Mouse (Mus musculus) gastrocnemius, postnatal 25 days (tissue): Measurements from ENCODE around the gene Rab11fip3. TPM values are rescaled to one million over a fixed set of nuclear protein-coding genes. Genes with fewer than 3 reads are reported as not detected.

ENCODE experiments used
- total RNA-seq, 2 experiments: library from RNA; stranded (reverse); gene quantifications; 1 replicate in 1 of 2; 2 replicates in 1 of 2; pipeline ENCODE4 v1.2.3; 2021

The Rab11fip3 gene
- total RNA-seq, 2 experiments from 2014 or later = 54.9 to 71.5 TPM

Other genes with a start within 250 kb of the Rab11fip3 start
- gene Wdr24, start 245.9 kb downstream of the Rab11fip3 start, total RNA-seq = 10 to 100 TPM in 1 of 2 experiments, 1 to 10 TPM in 1; 9.3 to 10.5 TPM
- 10 to 100 TPM; 14.3 to 18.9 TPM for gene Jmjd8, start 240.7 kb downstream of the Rab11fip3 start, total RNA-seq
- 10 to 100 TPM; 76.9 to 84.4 TPM for gene Stub1, start 236.2 kb downstream of the Rab11fip3 start, total RNA-seq
- 10 to 100 TPM; 18.3 to 20.8 TPM for gene Rhbdl1, start 232.3 kb downstream of the Rab11fip3 start, total RNA-seq
- 10 to 100 TPM; 13.8 to 16.5 TPM for gene Gm20683, start 227.8 kb downstream of the Rab11fip3 start, total RNA-seq
- 10 to 100 TPM; 54.4 to 76.1 TPM for gene Rhot2, start 224.7 kb downstream of the Rab11fip3 start, total RNA-seq
- 1 to 10 TPM; 1.2 to 2.1 TPM for gene Wdr90, start 208.1 kb downstream of the Rab11fip3 start, total RNA-seq
- gene Mcrip2, start 200.8 kb downstream of the Rab11fip3 start, total RNA-seq = 100 to 1,000 TPM; 102 to 114 TPM
- 10 to 100 TPM; 31.9 to 37.0 TPM for gene Mettl26, start 194.5 kb downstream of the Rab11fip3 start, total RNA-seq
- under 1 TPM; 0.35 to 0.36 TPM for gene Wfikkn1, start 188.7 kb downstream of the Rab11fip3 start, total RNA-seq
- 10 to 100 TPM in 1 of 2 experiments, 1 to 10 TPM in 1; 8.7 to 11.0 TPM for gene Rab40c, start 149.8 kb downstream of the Rab11fip3 start, total RNA-seq
- 10 to 100 TPM; 30.0 to 31.9 TPM for gene Pigq, start 124.6 kb downstream of the Rab11fip3 start, total RNA-seq
- gene Nhlrc4, start 124.6 kb downstream of the Rab11fip3 start, total RNA-seq = not detected
- not detected for gene A930017K11Rik, start 117.0 kb downstream of the Rab11fip3 start, total RNA-seq
- 1 to 10 TPM; 5.6 to 6.8 TPM for gene Capn15, start 83.8 kb downstream of the Rab11fip3 start, total RNA-seq
- gene Decr2, start 20.8 kb upstream of the Rab11fip3 start, total RNA-seq = 1 to 10 TPM; 2.8 to 3.2 TPM
- 1 to 10 TPM; 1.2 to 1.7 TPM for gene Nme4, start 26.0 kb upstream of the Rab11fip3 start, total RNA-seq
- gene Tmem8, start 43.7 kb upstream of the Rab11fip3 start, total RNA-seq = 1 to 10 TPM in 1 of 2 experiments, under 1 TPM in 1; 0.87 to 1.2 TPM
- 10 to 100 TPM; 62.0 to 62.3 TPM for gene Mrpl28, start 53.9 kb upstream of the Rab11fip3 start, total RNA-seq
- 10 to 100 TPM; 10.8 to 17.2 TPM for gene Axin1, start 69.1 kb upstream of the Rab11fip3 start, total RNA-seq
- gene Pdia2, start 129.5 kb upstream of the Rab11fip3 start, total RNA-seq = not detected
- 1 to 10 TPM in 1 of 2 experiments, under 1 TPM in 1; 0.54 to 1.2 TPM for gene Rgs11, start 133.4 kb upstream of the Rab11fip3 start, total RNA-seq
- gene Arhgdig, start 138.2 kb upstream of the Rab11fip3 start, total RNA-seq = 1 to 10 TPM; 1.2 to 2.2 TPM
- 10 to 100 TPM; 61.0 to 71.0 TPM for gene Fam234a, start 174.7 kb upstream of the Rab11fip3 start, total RNA-seq
- 10 to 100 TPM; 11.1 to 11.3 TPM for gene Luc7l, start 183.3 kb upstream of the Rab11fip3 start, total RNA-seq